Mouse (Mus musculus): ENCODE results near the gene Nelfcd. TPM values are rescaled to one million over a fixed set of nuclear protein-coding genes. Genes with fewer than 3 reads are reported as not detected.

The Nelfcd gene
- polyA plus RNA-seq, 1 experiment from 2014 or later, result 108 TPM

DNA sequence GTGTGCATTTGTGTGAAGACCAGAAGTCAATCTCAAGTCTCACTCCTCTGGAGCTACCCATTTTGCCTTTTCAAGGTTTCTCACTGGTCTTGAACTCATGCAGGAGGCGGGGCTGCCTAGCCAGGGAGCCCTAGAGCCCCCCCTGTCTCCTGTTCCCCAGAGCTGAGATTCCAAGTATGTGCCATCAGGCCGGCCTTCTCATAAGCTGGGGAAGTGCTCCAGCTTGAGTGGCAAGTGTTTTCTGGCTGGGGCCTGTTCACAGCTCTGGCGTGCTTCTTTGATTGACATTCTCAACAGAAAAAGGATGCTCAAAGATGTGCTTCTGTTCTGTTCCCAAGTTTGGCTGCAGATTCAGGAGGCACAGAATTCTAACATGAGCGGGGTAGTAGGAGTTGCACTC, 15.2 kb upstream of the Nelfcd start:
- Histone ChIP-seq H3K4me2 (ENCODE audit: low read length) (no peak overlapping the region), H3K27ac (ENCODE audit: low read length) (no peak overlapping the region), H3K27me3 (ENCODE audit: control insufficient read depth, insufficient read depth, low read depth, low read length) (no peaks in the 10 kb centered on the region), H3K4me3 (ENCODE audit: low read depth, low read length) (no peak overlapping the region), H3K9me3 (replicated peaks; ENCODE audit: control insufficient read depth, low read length, poor library complexity, severe bottlenecking) (no peaks in the 10 kb centered on the region), H3K9ac (ENCODE audit: low read depth, low read length) (no peak overlapping the region), H3K36me3 (ENCODE audit: control insufficient read depth, insufficient read depth, low read length) (no peaks in the 10 kb centered on the region), H3K4me1 (ENCODE audit: control insufficient read depth, insufficient read depth, low read length) (no peaks in the 10 kb centered on the region)
- ATAC-seq, result no peak
- 88% methylated on average over 4 of the region's 4 CpGs for WGBS

DNA sequence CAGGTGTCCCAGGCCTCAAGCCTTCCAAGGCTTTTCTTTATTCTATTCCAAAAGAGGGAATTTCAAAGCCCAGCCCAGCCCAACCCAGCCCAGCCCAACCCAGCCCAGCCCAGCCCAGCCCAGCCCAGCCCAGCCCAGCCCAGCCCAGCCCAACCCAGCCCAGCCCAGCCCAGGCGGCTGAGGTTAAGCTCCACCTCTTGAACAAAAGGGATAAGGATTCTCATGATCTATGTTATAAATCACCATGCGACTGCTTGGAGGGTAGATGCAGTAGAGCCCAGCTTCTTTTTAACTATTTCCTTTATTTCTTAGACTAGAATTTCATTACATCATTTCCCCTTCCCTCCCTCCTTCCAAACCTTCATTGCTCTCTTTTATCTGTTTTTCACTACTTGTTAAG, 5.4 kb upstream of the Nelfcd start:
- H3K27me3 ChIP-seq (ENCODE audit: control insufficient read depth, insufficient read depth, low read depth, low read length), result no peaks in the 10 kb centered on the region
- no peak for ATAC-seq
- H3K36me3 ChIP-seq (ENCODE audit: control insufficient read depth, insufficient read depth, low read length), result no peaks in the 10 kb centered on the region
- H3K4me2 ChIP-seq (ENCODE audit: low read length), result no peak overlapping the region
- H3K9me3 ChIP-seq (replicated peaks; ENCODE audit: control insufficient read depth, low read length, poor library complexity, severe bottlenecking), result no peaks in the 10 kb centered on the region
- H3K4me3 ChIP-seq (ENCODE audit: low read depth, low read length), result no peak overlapping the region
- no peak overlapping the region for H3K9ac ChIP-seq (ENCODE audit: low read depth, low read length)
- H3K27ac ChIP-seq (ENCODE audit: low read length), result no peak overlapping the region
- no peaks in the 10 kb centered on the region for H3K4me1 ChIP-seq (ENCODE audit: control insufficient read depth, insufficient read depth, low read length)
- 60% methylated on average over 2 of the region's 2 CpGs for WGBS

DNA sequence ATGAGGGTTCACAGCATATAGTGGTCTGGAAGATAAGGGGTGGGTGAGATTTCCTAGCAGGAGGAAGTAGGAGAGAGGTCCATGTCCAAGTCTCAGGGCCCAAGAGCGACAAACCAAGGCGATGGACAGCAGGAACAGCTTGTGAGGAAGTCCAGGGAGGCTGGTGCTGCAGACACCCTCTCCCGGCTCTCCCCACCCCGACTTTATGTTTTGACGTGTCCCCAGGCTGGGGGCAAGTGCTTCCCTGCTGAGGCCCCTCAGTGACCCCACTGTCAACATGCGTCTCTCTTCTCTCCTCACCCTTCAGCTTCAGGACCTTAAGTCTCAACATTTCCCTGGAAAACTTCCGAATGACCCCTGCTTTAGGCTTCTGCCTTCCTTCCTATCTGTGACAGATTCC, 2.5 kb upstream of the Nelfcd start:
- no peaks in the 10 kb centered on the region for H3K27me3 ChIP-seq (ENCODE audit: control insufficient read depth, insufficient read depth, low read depth, low read length)
- no peaks in the 10 kb centered on the region for H3K36me3 ChIP-seq (ENCODE audit: control insufficient read depth, insufficient read depth, low read length)
- H3K4me3 ChIP-seq (ENCODE audit: low read depth, low read length), result no peak overlapping the region
- no peak for ATAC-seq
- H3K4me2 ChIP-seq (ENCODE audit: low read length), result no peak overlapping the region
- no peak overlapping the region for H3K27ac ChIP-seq (ENCODE audit: low read length)
- no peak overlapping the region for H3K9ac ChIP-seq (ENCODE audit: low read depth, low read length)
- WGBS, result 87% methylated on average over 7 of the region's 7 CpGs
- H3K4me1 ChIP-seq (ENCODE audit: control insufficient read depth, insufficient read depth, low read length), result peaks cover 7% of the 10 kb centered on the region
- no peaks in the 10 kb centered on the region for H3K9me3 ChIP-seq (replicated peaks; ENCODE audit: control insufficient read depth, low read length, poor library complexity, severe bottlenecking)

DNA sequence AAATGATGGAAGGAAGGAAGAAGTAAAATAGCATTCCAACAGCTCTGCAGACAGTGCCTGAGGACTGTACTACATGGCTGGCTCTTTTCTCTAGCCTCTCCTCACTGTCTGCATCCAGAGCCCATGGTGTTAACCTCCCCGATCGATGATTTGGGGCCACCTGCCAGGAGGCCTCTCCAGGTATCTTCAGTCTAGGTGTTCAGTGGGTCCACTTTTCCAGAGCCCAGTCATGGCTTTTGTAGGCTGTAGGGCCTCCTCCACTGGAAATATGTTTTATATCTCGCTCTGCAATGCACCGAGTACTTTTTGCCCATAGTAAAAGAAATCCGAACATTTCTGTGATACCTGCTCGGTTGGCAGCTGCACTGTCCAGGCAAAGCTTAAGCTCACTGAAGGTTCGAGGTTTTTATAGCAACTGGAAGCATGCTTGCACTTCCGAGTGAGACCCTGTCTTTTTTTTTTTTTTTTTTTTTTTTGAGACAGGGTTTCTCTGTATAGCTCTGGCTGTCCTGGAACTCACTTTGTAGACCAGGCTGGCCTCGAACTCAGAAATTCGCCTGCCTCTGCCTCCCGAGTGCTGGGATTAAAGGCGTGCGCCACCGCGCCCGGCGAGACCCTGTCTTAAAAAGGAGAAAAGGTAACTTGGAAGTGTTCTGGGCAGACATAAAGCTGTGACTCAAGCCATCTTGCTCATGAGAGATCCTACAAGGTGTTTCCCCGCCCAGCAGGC, 438 bp upstream of the Nelfcd start:
- Histone ChIP-seq H3K27ac (ENCODE audit: low read length) (no peak overlapping the region), H3K9ac (ENCODE audit: low read depth, low read length) (no peak overlapping the region), H3K4me3 (ENCODE audit: low read depth, low read length) (peak overlapping the region; percentile 70), H3K4me1 (ENCODE audit: control insufficient read depth, insufficient read depth, low read length) (peaks cover 7% of the 10 kb centered on the region), H3K9me3 (replicated peaks; ENCODE audit: control insufficient read depth, low read length, poor library complexity, severe bottlenecking) (no peaks in the 10 kb centered on the region), H3K4me2 (ENCODE audit: low read length) (peak overlapping the region; percentile 87), H3K36me3 (ENCODE audit: control insufficient read depth, insufficient read depth, low read length) (no peaks in the 10 kb centered on the region), H3K27me3 (ENCODE audit: control insufficient read depth, insufficient read depth, low read depth, low read length) (no peaks in the 10 kb centered on the region)
- WGBS, result 48% methylated on average over 18 of the region's 18 CpGs
- no peak; the same call in 1 of the 2 replicates for ATAC-seq

DNA sequence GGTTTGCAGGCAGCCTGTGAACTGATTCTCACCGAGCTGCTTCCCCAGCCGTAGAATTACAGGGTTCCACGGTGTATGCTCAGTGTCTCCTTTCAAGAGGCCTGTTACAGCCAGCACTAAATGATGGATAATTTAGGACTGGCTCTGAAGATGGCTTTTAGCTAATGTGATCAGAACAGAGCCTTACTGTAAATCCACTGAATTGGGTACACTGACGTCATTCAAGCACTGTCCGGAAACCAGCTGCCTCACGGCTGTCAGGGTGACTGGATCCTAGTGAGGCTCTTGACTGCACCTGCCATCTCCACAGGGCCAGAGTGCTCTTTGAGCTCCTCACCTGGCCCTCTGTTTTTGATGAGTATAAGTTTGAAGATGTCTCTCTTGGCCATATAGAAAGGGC, 5.5 kb downstream of the Nelfcd start:
- Histone ChIP-seq H3K36me3 (ENCODE audit: control insufficient read depth, insufficient read depth, low read length) (peaks cover 19% of the 10 kb centered on the region; the same call in 1 of the 2 replicates), H3K9me3 (replicated peaks; ENCODE audit: control insufficient read depth, low read length, poor library complexity, severe bottlenecking) (no peaks in the 10 kb centered on the region), H3K4me3 (ENCODE audit: low read depth, low read length) (no peak overlapping the region), H3K9ac (ENCODE audit: low read depth, low read length) (no peak overlapping the region), H3K27me3 (ENCODE audit: control insufficient read depth, insufficient read depth, low read depth, low read length) (no peaks in the 10 kb centered on the region), H3K27ac (ENCODE audit: low read length) (no peak overlapping the region), H3K4me1 (ENCODE audit: control insufficient read depth, insufficient read depth, low read length) (peaks cover 5% of the 10 kb centered on the region), H3K4me2 (ENCODE audit: low read length) (no peak overlapping the region)
- WGBS, result 94% methylated on average over 6 of the region's 6 CpGs
- ATAC-seq, result no peak

DNA sequence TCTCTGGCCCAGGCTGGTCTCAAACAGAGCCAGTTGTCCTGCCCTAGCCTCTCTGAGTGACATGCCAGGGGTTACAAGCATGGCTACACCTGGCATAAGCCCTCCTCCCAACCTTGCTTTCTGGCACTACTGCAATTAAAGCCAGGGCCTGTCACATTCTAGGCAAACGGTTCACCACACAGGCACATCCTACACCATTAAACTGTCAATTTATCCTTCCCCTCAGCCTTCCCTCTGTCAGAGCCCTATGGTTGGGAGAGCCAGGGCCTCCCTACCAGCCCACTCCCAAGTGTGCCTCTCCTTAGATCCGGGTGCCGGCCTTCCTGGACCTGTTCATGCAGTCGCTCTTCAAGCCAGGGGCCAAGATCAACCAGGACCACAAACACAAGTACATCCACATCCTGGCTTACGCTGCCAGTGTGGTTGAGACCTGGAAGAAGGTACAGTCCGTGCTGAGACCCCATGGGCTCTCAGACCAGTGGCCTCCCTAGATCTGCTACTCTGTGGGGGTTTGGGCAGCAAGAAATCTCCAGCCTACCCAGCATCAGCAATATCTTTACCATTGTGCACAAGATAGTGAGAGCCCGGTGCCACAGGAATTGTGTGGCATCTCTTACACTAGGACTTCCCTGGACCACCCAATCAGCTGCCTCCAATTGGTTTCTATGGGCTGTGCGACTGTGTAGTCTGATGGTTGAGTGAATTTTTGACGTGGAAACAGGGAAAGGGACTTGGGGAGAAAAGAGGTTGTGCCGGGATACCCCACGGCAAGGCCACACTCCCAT, 8.9 kb downstream of the Nelfcd start:
- Histone ChIP-seq H3K27me3 (ENCODE audit: control insufficient read depth, insufficient read depth, low read depth, low read length) (no peaks in the 10 kb centered on the region), H3K36me3 (ENCODE audit: control insufficient read depth, insufficient read depth, low read length) (peaks cover 36% of the 10 kb centered on the region), H3K4me2 (ENCODE audit: low read length) (no peak overlapping the region), H3K9ac (ENCODE audit: low read depth, low read length) (no peak overlapping the region), H3K9me3 (replicated peaks; ENCODE audit: control insufficient read depth, low read length, poor library complexity, severe bottlenecking) (no peaks in the 10 kb centered on the region), H3K4me1 (ENCODE audit: control insufficient read depth, insufficient read depth, low read length) (no peaks in the 10 kb centered on the region), H3K27ac (ENCODE audit: low read length) (no peak overlapping the region), H3K4me3 (ENCODE audit: low read depth, low read length) (no peak overlapping the region)
- no peak for ATAC-seq
- WGBS, result 92% methylated on average over 11 of the region's 11 CpGs

DNA sequence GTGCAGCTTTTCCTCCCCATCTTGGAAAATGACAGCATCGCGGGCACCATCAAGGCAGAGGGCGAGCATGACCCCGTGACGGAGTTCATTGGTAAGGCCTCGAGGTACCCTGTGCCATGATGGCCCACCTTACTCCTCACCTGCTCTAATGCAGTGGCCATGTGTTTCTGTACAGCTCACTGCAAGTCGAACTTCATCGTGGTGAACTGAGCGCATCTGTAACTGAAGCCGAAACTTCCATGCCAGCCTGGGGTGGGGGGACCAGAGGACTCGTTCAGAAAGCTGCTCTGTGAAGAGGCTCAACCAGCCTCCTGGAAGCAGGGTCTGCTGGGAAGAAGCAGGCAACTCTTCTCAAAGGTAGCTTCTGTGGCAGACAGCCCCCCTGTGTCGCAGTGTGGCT, 11.3 kb downstream of the Nelfcd start:
- Histone ChIP-seq H3K4me1 (ENCODE audit: control insufficient read depth, insufficient read depth, low read length) (no peaks in the 10 kb centered on the region), H3K9me3 (replicated peaks; ENCODE audit: control insufficient read depth, low read length, poor library complexity, severe bottlenecking) (no peaks in the 10 kb centered on the region), H3K4me3 (ENCODE audit: low read depth, low read length) (no peak overlapping the region), H3K36me3 (ENCODE audit: control insufficient read depth, insufficient read depth, low read length) (peaks cover 34% of the 10 kb centered on the region), H3K27me3 (ENCODE audit: control insufficient read depth, insufficient read depth, low read depth, low read length) (no peaks in the 10 kb centered on the region), H3K27ac (ENCODE audit: low read length) (no peak overlapping the region), H3K4me2 (ENCODE audit: low read length) (no peak overlapping the region), H3K9ac (ENCODE audit: low read depth, low read length) (no peak overlapping the region)
- no peak for ATAC-seq
- WGBS, result 92% methylated on average over 12 of the region's 12 CpGs

DNA sequence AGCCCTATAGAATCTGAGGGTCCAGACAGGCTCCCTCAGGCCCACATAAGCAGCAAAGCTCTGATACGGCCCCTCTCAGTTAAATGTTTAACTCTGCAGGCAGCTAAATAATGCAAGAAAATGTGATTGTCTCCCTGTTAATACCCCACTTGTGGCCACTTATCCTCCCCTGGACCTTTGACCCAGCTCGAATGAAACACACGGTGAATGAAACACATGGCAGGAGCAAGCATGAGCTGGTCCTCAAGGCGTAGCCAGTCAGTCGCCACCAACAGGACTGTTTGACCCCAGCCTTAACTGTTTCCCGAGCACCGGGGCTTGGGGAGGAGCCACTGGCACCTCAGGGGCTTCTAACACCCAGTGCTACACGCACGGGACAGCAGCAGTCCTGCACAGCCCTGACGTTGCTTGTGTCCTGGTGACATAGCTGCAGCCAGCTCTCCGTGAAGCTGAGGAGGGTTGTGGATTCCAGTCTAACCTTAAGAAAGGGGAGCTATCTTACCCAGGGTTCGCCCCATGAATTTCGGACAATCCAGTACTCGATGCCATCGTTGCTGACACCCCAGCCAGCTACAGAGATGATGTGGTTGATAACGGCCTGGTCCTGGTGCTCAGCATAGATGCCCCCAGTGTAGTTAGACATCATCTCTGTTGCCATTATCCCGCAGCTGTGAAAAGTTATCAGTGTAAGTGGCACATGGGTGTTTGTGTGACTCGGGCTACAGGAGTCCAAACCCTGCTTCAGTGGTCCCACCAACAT, 12.7 kb downstream of the Nelfcd start:
- Histone ChIP-seq H3K27me3 (ENCODE audit: control insufficient read depth, insufficient read depth, low read depth, low read length) (no peaks in the 10 kb centered on the region), H3K4me1 (ENCODE audit: control insufficient read depth, insufficient read depth, low read length) (no peaks in the 10 kb centered on the region), H3K4me3 (ENCODE audit: low read depth, low read length) (no peak overlapping the region), H3K9me3 (replicated peaks; ENCODE audit: control insufficient read depth, low read length, poor library complexity, severe bottlenecking) (no peaks in the 10 kb centered on the region), H3K4me2 (ENCODE audit: low read length) (no peak overlapping the region), H3K36me3 (ENCODE audit: control insufficient read depth, insufficient read depth, low read length) (peaks cover 24% of the 10 kb centered on the region), H3K27ac (ENCODE audit: low read length) (no peak overlapping the region), H3K9ac (ENCODE audit: low read depth, low read length) (no peak overlapping the region)
- ATAC-seq, result no peak
- WGBS, result 74% methylated on average over 18 of the region's 18 CpGs
